Mouse (Mus musculus) thymus, postnatal 4 days (tissue): ENCODE measurements around the gene Defb45.

Source experiments
- DNase-seq: peaks from one replicate; pipeline ENCODE4 v3.0.0; 2021

Gene Defb45

GRCm38 (mm10) chr2:152599299-152599698 lies at the start of gene Defb45:
Defb45 (minus strand) TSS chr2:152599399.
- DNase-seq, result no peak

DNA sequence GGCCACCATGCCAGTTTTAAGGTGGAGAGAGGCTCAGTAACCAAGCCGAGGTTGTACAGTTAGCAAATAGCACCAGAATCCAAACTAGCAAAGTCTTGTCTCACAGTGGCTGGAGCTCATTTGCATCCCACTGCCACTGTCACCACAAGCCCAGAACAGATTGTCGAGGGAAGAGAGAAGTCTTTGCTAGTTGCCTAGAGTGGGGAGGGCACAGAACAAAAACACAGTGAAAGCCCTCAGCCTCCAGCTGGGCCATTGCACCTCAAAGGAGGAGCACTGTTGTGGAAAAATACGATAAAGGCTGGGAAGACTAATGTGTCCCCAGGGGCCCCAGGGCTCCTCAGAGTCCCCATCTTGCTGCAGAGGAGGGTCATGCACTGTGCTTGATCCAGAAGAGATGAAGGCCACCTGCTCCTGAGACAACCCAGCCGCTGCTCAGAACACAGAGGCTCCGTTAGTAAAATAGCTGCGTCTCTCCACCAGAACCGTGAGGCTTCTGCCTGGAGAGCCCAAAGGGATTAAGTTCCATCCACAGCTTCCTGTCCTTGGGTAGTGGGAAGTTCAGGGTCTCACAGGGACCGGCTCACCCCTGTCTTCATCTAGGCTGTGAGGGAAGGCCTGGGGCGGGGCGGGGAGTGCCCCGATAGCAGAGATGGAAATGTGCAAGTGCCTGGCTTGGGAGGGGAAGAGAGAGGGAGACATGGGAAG lies 40.4 kb upstream of the Defb45 start:
- no peak for DNase-seq

DNA sequence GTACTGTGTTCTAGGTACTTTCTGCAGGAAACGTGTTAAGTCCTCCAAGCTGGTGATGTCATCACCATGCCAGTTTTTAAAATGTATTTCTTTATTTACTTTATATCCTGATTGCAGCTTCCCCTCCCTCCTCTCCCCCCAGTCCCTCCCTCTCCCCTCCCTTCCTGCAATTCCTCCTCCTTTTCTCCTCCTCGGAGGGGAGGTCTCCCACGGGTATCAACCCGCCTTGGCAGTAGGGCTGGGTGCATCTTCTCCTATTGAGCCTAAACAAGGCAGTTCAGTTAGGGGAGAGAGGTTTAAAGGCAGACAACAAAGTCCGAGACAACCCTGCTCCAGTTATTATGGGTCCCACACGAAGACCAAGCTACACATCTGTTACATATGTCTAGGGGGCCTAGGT lies 39.7 kb upstream of the Defb45 start:
- DNase-seq, result no peak

GRCm38 (mm10) chr2:152637381-152637780 lies 38.2 kb upstream of the Defb45 start:
- no peak for DNase-seq

DNA sequence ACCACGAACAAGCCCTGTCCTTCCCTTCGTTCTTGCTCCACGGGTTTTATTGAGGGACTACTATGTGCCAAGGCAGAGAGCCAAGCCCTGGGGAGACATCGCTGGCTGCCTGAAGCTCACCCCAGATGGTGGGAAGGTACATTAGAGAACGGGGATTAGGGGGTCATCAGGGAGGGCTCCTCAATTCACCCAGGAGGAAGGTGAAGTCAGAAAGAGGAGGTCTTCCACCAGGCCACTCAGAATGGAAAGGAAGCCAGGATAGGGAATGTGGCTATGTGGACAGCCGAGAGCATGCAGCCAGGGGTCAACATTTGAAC lies 37.8 kb upstream of the Defb45 start:
- DNase-seq, result no peak

DNA sequence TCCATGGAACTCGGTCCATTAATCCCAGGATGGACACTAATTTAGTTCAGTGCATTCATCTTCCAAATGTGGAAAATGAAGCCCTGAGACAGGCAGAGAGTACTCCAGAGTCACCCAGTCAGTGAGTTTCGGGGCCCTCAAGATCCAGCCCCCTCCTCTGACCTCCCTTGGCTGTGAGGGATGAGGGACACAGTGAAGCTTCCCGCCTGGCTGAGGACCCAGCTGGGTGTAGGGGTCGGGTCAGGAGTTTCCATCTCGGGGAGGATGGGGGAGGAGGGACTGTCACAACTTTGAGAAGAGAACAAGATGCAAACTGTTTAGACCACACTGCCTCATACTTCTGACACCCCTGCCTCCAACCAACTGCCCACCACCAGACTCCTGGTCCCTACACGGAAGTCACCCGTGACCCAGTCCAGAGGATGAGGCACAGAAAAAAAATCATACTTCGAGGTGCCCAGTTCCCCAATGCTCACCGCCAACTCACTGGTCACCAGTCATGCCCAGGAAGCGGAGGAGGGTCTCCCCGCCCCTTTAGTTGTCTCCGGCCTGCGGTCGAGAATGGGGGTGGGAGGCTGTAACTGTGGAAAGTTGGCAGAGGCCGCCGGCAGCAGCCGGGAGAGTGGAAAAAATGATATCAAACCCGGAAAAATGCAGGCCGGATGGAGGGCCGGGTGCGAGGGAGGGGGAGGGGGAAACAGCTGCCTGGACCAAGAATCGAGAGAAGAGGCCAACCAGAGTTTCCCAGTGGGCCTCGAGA lies 37.2 kb upstream of the Defb45 start:
- no peak for DNase-seq

GRCm38 (mm10) chr2:152634311-152634710 lies 35.1 kb upstream of the Defb45 start:
- no peak for DNase-seq

GRCm38 (mm10) chr2:152633334-152633733 lies 34.1 kb upstream of the Defb45 start:
- DNase-seq, result no peak

DNA sequence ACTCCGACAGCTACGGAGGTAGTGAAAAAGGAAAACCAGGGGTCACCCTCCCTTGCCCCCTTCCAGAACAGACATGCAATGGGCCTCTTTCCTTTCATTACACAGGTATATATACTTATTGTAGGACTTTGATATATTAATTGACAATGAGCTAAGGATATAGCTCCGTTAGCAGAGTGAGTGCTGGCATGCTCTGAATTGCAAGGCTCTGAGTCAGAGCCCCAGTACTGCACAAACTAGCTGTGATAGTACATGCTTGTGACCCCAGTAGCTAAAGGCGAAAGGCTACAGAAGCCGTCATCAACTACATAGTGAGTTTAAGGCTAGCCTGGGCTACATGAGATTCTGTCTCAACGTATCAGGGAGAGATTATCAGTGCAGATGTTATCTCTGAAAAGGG lies 30.7 kb upstream of the Defb45 start:
- no peak for DNase-seq

DNA sequence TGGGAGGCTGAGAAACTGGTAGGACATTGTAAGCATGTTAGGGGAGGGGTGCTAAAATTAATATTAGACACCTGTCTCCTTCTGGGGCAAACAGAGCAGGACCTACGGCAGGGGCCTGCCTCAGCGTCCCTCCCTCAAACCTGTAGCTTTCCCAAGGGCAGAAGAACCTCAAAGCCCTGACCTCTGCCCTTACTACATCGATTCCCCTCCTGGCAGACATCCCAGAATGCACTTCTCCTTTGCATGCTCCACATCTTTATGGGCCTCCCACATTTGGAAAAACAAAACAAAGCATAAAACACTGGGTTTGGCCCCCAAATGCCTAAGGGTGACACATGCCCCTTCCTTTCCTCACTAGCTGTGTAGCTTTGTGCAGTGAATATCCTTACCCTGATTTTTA lies 30.0 kb upstream of the Defb45 start:
- no peak for DNase-seq

- no peak for DNase-seq
Observed at GRCm38 (mm10) chr2:152628066-152628465, 28.9 kb upstream of the Defb45 start.

- no peak for DNase-seq
Observed at GRCm38 (mm10) chr2:152626774-152627591, 27.8 kb upstream of the Defb45 start, which contains the start of gene Rem1. Rem1 (plus strand) TSS chr2:152626951.

- DNase-seq, result no peak
Observed at GRCm38 (mm10) chr2:152625256-152625655, 26.1 kb upstream of the Defb45 start.

GRCm38 (mm10) chr2:152624566-152624965 lies 25.4 kb upstream of the Defb45 start:
- no peak for DNase-seq

GRCm38 (mm10) chr2:152622953-152623352 lies 23.8 kb upstream of the Defb45 start, which contains the start of gene Defb25:
Defb25 (minus strand) TSS chr2:152623053.
- no peak for DNase-seq

- DNase-seq, result no peak
Observed at GRCm38 (mm10) chr2:152622151-152622550, 23.0 kb upstream of the Defb45 start.

DNA sequence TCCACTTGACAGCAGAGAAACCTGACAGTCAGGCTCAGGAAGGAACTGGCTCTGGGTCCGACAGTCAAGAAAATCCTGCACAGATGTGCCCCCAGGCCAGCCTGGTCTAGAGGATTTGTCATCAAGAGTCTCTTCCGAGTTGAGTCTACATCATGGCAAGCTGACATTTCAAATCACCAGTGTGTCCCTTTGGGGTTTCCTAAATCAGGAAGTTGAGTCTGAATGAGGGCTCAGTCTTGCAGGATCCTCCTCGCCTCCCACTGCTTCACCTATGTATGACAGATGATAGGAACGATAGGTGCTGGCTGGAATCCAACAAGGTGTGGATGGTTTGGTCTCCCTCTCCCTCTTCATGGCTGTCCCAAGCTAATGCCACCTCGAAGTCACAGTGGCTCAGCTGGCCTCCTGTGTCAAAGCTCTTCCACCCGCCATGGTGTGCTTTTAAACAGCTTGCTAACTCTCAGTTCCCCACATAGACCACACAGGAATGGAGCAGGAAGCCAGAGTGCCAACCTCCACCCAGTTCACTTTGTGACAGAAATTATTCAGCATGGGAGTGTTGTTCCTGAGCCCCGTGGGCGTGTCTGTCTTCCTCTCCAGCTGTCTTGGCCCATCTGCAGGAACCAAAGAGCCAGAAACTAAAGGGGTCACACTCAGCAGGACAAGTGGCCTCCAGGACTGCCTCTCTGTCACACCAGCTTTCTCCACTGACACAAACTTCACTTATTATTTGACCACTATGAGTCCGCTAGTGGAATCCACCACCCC lies 21.4 kb upstream of the Defb45 start:
- no peak for DNase-seq

DNA sequence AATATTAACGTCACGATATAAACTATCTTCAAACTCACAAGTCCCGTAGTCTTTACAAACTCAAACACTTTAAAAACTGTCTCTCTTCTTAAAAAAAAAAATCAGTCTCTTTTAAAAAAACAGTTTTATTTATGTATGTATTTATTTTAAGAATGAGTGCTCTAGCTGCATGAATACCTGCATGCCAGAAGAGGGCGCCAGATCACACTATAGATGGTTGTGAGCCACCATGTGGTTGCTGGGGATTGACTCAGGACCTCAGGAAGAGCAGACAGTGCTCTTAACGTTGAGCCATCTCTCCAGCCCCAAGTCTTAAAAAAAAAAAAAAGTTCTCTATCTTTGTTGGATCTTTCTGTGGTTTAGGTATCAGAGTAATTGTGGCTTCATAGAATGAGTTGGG lies 18.2 kb upstream of the Defb45 start:
- peak; percentile 66 for DNase-seq

GRCm38 (mm10) chr2:152616470-152616869 lies 17.3 kb upstream of the Defb45 start:
- DNase-seq, result no peak

GRCm38 (mm10) chr2:152615563-152615962 lies 16.4 kb upstream of the Defb45 start:
- peak; percentile 40 for DNase-seq

DNA sequence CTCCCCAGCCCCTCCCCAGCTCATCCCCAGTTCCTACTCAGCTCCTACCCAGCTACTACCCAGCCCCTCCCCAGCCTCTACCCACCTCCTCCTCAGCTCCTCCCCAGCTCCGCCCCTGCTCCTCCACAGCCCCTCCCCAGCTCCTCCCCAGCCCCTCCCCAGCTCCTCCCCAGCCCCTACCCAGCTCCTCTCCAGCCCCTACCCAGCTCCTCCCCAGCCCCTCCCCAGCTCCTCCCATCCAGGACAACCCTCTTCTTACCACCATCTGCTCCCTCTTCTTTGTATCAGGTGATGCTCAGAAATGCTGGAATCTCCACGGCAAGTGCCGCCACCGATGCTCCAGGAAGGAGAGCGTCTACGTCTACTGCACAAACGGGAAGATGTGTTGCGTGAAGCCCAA lies 13.0 kb upstream of the Defb45 start:
- DNase-seq, result no peak

DNA sequence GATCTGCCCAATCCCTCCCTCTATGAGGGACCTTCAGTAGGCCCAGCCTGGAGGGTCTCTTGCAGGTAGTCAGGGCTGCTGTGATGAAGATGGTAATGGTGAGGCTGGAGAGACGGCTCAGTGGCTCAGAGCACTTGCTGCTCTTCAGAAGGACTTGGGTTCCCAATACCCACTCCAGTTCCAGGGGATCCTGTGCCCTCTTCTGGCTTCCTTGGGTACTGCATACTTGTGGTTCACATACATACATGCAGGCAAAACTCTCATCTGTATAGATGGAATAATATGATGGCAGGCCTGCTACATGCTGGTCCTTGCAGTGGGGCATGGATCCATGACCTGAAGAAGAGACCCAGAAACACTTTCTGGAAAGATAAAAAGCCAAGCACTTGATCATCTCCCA lies 9.5 kb upstream of the Defb45 start:
- DNase-seq, result no peak

- no peak for DNase-seq
Observed at GRCm38 (mm10) chr2:152607746-152608145, 8.5 kb upstream of the Defb45 start.
